ENCODE assay signal across 15 mouse cellular contexts in genomic region chr6:77862781-77863180, GRCm38 (mm10).
DNase-seq lines count a peak whose midpoint lies in the region; ATAC-seq lines count a peak whose summit lies in the region.
"Had no signal": no experiment of that assay in that cellular context is flagged by ENCODE, and none has a peak within 500 bp of the region (broad histone marks: within the 10 kb centered on the region; RNA-seq: fewer than 3 reads in every experiment).

No protein-coding gene starts in this region.

- H3K4me3 ChIP-seq in forebrain, embryonic 15.5 days, result no peak overlapping the region
- H3K4me3 ChIP-seq in forebrain, embryonic 14.5 days (ENCODE audit: low read depth, low read length), result no peak overlapping the region
- H3K4me3 ChIP-seq: heart, adult 2 months; limb, embryonic 12.5 days had no signal

- no peak overlapping the region for H3K9ac ChIP-seq in forebrain, embryonic 15.5 days (replicated peaks)
- H3K9ac ChIP-seq in forebrain, embryonic 14.5 days (ENCODE audit: low read length), result no peak overlapping the region
- H3K9ac ChIP-seq: limb, embryonic 12.5 days had no signal

- no peaks in the 10 kb centered on the region for H3K4me1 ChIP-seq in forebrain, embryonic 15.5 days
- no peaks in the 10 kb centered on the region for H3K4me1 ChIP-seq in forebrain, embryonic 14.5 days (ENCODE audit: control insufficient read depth, insufficient read depth, low read length)
- H3K4me1 ChIP-seq: limb, embryonic 12.5 days had no signal

- no peak overlapping the region for H3K4me2 ChIP-seq in forebrain, embryonic 15.5 days (replicated peaks)
- H3K4me2 ChIP-seq in forebrain, embryonic 14.5 days (ENCODE audit: low read length), result no peak overlapping the region
- H3K4me2 ChIP-seq: limb, embryonic 12.5 days had no signal

- no peaks in the 10 kb centered on the region for H3K9me3 ChIP-seq in forebrain, embryonic 15.5 days
- H3K9me3 ChIP-seq in forebrain, embryonic 14.5 days (replicated peaks; ENCODE audit: control insufficient read depth, low read length), result no peaks in the 10 kb centered on the region
- H3K9me3 ChIP-seq: limb, embryonic 12.5 days had no signal

- intact Hi-C loops in gastrocnemius, postnatal 14 days (cut with DNase I; ENCODE audit: low total_unique reads), result no loop called here

- H3K36me3 ChIP-seq in forebrain, embryonic 15.5 days, result no peaks in the 10 kb centered on the region
- no peaks in the 10 kb centered on the region for H3K36me3 ChIP-seq in forebrain, embryonic 14.5 days (ENCODE audit: control insufficient read depth, insufficient read depth, low read length)
- H3K36me3 ChIP-seq: limb, embryonic 12.5 days had no signal

- H3K27me3 ChIP-seq in forebrain, embryonic 15.5 days, result no peaks in the 10 kb centered on the region
- H3K27me3 ChIP-seq in forebrain, embryonic 14.5 days (replicated peaks; ENCODE audit: control insufficient read depth, insufficient read depth, low read length), result no peaks in the 10 kb centered on the region
- H3K27me3 ChIP-seq: limb, embryonic 12.5 days had no signal

- H3K27ac ChIP-seq in forebrain, embryonic 15.5 days (replicated peaks), result no peak overlapping the region
- no peak overlapping the region for H3K27ac ChIP-seq in forebrain, embryonic 14.5 days (ENCODE audit: low read depth, low read length)
- H3K27ac ChIP-seq: heart, adult 2 months; hindbrain, postnatal 0 days; limb, embryonic 12.5 days; macrophage had no signal

- ATAC-seq in forebrain, embryonic 15.5 days (replicated peaks), result peak; percentile 61; the same call in 1 of the 2 replicates
- no peak for ATAC-seq in forebrain, embryonic 14.5 days
- ATAC-seq: hindbrain, postnatal 0 days had no signal

- DNase-seq in forebrain, embryonic 14.5 days (ENCODE audit: low spot score), result no peak
- DNase-seq in frontal cortex, adult 2 months (ENCODE audit: extremely low spot score in 1 of 2, low spot score in 1 of 2), result peak; percentile 87 to 88
- DNase-seq in layer of hippocampus, postnatal 36 days, result peak; percentile 30 to 39
- DNase-seq in right cerebral cortex, adult 2 months (ENCODE audit: low spot score in 2 of 2), result peak; percentile 82 to 83
- no peak for DNase-seq in cerebellum, adult 18-20 months
- DNase-seq in cerebellum, adult 9-11 months, result no peak
- DNase-seq in gastrocnemius, postnatal 14 days, result no peak
- DNase-seq: cerebellum, adult 9-10 months; heart, adult 2 months; heart, postnatal 14 days; midbrain, embryonic 14.5 days had no signal

- 86% methylated on average over 6 of the region's 6 CpGs for WGBS in forebrain, embryonic 15.5 days
- WGBS in forebrain, embryonic 14.5 days, result 89% methylated on average over 6 of the region's 6 CpGs

Comparison
In these comparisons a context has a peak if more than half of its experiments do, and no peak if none do; other contexts are left out.
1. DNase-seq: peak in frontal cortex, adult 2 months (2 of 2), layer of hippocampus, postnatal 36 days (2 of 2) and right cerebral cortex, adult 2 months (2 of 2); none in forebrain, embryonic 14.5 days (single experiment), cerebellum, adult 18-20 months (0 of 2), cerebellum, adult 9-11 months (single experiment) and gastrocnemius, postnatal 14 days (single experiment).